Mouse (Mus musculus): Measurements from ENCODE around the gene Snapc4.

DNA sequence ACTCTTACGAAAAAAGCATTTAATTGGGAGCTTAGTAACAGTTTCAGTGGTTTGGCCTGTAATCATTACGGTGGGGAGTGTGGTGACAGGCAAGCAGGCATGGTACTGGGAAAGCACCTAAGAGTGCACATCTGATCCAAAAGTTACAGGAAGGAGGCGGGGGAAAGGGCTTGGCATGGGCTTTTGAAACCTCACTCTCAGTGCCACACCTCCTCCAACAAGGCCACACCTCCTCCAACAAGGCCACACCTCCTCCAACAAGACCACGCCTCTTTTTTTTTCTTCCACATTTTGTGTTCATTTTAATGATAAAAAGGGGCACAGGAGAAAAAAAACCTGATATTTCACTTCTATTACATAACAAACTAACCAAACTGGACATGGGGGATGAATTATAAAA, 52.6 kb downstream of the Snapc4 start:
- no peak for TF ChIP-seq GATA1 (IDR thresholded peaks at IDR 0.05; ENCODE audit: borderline replicate concordance, low read length)
- no peak for TF ChIP-seq FLI1 (IDR thresholded peaks at IDR 0.05; ENCODE audit: low read length)

Measured in megakaryocyte, embryonic 14.5 days (primary cell).